Mouse (Mus musculus) forebrain, embryonic 14.5 days (tissue): ENCODE data around the gene Tcerg1l. TPM values are rescaled to one million over a fixed set of nuclear protein-coding genes. Genes with fewer than 3 reads are reported as not detected.

Experiments used
- ATAC-seq: fragments of 200-750 bp; cut with Nextera tagmentation; 2 replicates; pipeline ENCODE4 v1.8.0; 2017; ENCODE audit warnings: mild to moderate bottlenecking, moderate library complexity
- DNase-seq: peaks from one replicate; pipeline ENCODE4 v3.0.0-alpha.2; 2015; ENCODE audit warnings: low spot score
- H3K27ac ChIP-seq: fragments of 300-500 bp; sonication (generic); 2 replicates; pipeline ENCODE4 v1.5.1; 2014; ENCODE audit warnings: low read depth, mild to moderate bottlenecking, control low read depth, low read length, moderate library complexity
- H3K27me3 ChIP-seq: fragments of 300-500 bp; sonication (generic); replicated peaks from 2 replicates; pipeline ENCODE4 v1.6.1; 2014; ENCODE audit warnings: low read length, control low read depth, mixed read lengths; ENCODE audit not compliant: control insufficient read depth, insufficient read depth
- H3K36me3 ChIP-seq: fragments of 300-500 bp; sonication (generic); 2 replicates; pipeline ENCODE4 v1.6.1; 2014; ENCODE audit warnings: low read length, control low read depth; ENCODE audit not compliant: control insufficient read depth, insufficient read depth
- H3K4me1 ChIP-seq: fragments of 300-500 bp; sonication (generic); 2 replicates; pipeline ENCODE4 v1.6.1; 2014; ENCODE audit warnings: antibody characterized with exemption, low read length, control low read depth; ENCODE audit not compliant: control insufficient read depth, insufficient read depth
- H3K4me2 ChIP-seq: fragments of 300-500 bp; sonication (generic); 2 replicates; pipeline ENCODE4 v1.6.1; 2014; ENCODE audit warnings: mild to moderate bottlenecking, control low read depth, low read length
- H3K4me3 ChIP-seq: fragments of 300-500 bp; sonication (generic); 2 replicates; pipeline ENCODE4 v1.5.1; 2014; ENCODE audit warnings: low read depth, low read length, control low read depth
- H3K9ac ChIP-seq: fragments of 300-500 bp; sonication (generic); 2 replicates; pipeline ENCODE4 v1.6.1; 2014; ENCODE audit warnings: mild to moderate bottlenecking, low read length, control low read depth, moderate library complexity
- H3K9me3 ChIP-seq: fragments of 300-500 bp; sonication (generic); replicated peaks from 2 replicates; pipeline ENCODE4 v1.6.1; 2016; ENCODE audit warnings: low read length, control low read depth, mixed read lengths; ENCODE audit not compliant: control insufficient read depth
- WGBS: fragments of 180-500 bp; shearing (Covaris S2); extraction: QIAGEN DNeasy Blood & Tissue Kit; methylation state at CpG from one replicate; pipeline ENCODE4 v1.1.7; 2014; 5-methylcytosine and 5-hydroxymethylcytosine counted together
- polyA plus RNA-seq: library from polyadenylated mRNA; unstranded; fragments of >200 nt; fragmentation: Nextera tagmentation; extraction: Ambion mirVana; gene quantifications from 2 replicates; pipeline ENCODE4 v1.2.1, GENCODE M21; 2014

Gene Tcerg1l
- 5.6 and 9.6 TPM in 2 replicates for polyA plus RNA-seq

DNA sequence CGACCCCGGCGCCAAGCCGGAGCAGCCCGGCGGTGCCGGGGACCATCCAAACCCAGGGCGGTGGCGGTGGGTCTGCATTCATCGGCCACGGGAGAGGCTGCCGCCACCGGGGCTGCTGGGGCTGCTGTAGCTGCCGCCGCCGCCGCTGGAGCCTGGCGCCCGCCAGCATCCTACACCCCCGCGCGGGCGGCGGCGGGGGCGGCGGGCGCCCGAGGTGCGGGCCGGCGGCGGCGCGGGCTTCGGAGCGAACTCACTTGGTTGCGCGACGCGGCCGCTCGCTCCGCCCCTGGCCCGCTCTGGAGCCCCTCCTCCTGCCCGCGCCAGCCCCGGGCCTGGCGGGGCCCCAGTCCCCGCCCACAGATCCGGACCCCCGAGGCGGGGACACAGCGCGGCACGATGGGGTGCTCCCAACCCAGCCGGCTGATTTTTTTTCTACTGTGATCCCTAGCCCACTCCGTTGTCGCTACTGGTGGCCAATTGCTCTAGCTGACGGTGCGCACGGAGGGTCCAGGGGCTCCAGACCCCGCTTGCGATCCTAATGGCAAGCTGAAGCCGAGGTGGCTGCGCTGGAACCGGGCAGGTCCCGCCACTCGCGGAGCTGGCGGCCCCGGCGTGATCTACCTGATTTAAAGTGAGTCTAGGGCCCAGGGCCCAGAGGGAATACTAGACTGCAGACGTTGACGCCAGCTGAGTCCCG lies at the start of gene Tcerg1l:
Gene Tcerg1l, minus strand, starts transcription at position 246 of the 697 bp plus-strand sequence.
- ATAC-seq (peak; percentile 89), DNase-seq (peak; percentile 73)
- Histone ChIP-seq H3K27ac (no peak within 1 kb of the TSS), H3K4me2 (peak within 1 kb of the TSS; percentile 99), H3K27me3 (0 out of 2 replicates have a peak, but pooled peaks cover 12% of the 10 kb centered on the region), H3K4me3 (peak within 1 kb of the TSS; percentile 60), H3K36me3 (no peaks in the 10 kb centered on the region), H3K4me1 (peaks cover 7% of the 10 kb centered on the region; the same call in 1 of the 2 replicates), H3K9me3 (no peaks in the 10 kb centered on the region), H3K9ac (peak within 1 kb of the TSS; percentile 65)
- under 1% methylated on average over 58 of the region's 76 CpGs for WGBS

GRCm38 (mm10) chr7:138442096-138442495 lies 44.6 kb upstream of the Tcerg1l start:
- Histone ChIP-seq H3K36me3 (no peaks in the 10 kb centered on the region), H3K4me2 (no peak overlapping the region), H3K9me3 (no peaks in the 10 kb centered on the region), H3K27me3 (no peaks in the 10 kb centered on the region), H3K9ac (no peak overlapping the region), H3K27ac (no peak overlapping the region), H3K4me3 (no peak overlapping the region), H3K4me1 (no peaks in the 10 kb centered on the region)
- 77% methylated on average over 4 of the region's 4 CpGs for WGBS
- DNase-seq (no peak), ATAC-seq (no peak)

DNA sequence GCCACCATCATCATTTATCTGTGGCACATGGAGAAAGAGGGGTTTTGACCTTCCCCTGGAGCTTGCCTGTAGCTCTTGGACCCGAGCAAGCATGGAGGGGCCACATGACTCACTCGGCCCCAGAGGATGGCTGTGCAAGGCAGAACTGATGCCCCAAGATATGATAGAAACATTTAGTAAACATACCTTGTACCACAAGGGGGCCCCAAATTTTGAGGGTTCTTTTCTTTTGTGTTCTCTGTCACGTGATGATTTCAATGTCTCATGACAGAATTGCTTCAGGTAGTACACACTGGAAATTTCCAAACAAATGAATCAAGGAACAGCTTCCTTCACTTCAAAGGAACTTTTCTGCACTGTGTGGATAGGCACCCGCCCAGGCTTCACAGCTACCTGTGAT lies 35.0 kb upstream of the Tcerg1l start:
- DNase-seq: no peak

GRCm38 (mm10) chr7:138431456-138431855 lies 33.9 kb upstream of the Tcerg1l start:
- Histone ChIP-seq H3K9ac (no peak overlapping the region), H3K4me3 (no peak overlapping the region), H3K27me3 (no peaks in the 10 kb centered on the region), H3K27ac (no peak overlapping the region), H3K4me2 (no peak overlapping the region), H3K36me3 (no peaks in the 10 kb centered on the region), H3K4me1 (0 out of 2 replicates have a peak, but pooled peaks cover 3% of the 10 kb centered on the region), H3K9me3 (no peaks in the 10 kb centered on the region)
- no peak for ATAC-seq
- DNase-seq: peak; percentile 20

More for the DNA sequence above, 35.0 kb upstream of the Tcerg1l start:
- Histone ChIP-seq H3K27ac (no peak overlapping the region), H3K36me3 (no peaks in the 10 kb centered on the region), H3K4me3 (no peak overlapping the region), H3K9ac (no peak overlapping the region), H3K4me1 (0 out of 2 replicates have a peak, but pooled peaks cover 3% of the 10 kb centered on the region), H3K27me3 (no peaks in the 10 kb centered on the region), H3K4me2 (no peak overlapping the region), H3K9me3 (no peaks in the 10 kb centered on the region)
- no peak for ATAC-seq
- WGBS: 72% methylated on average over 4 of the region's 4 CpGs

GRCm38 (mm10) chr7:138429916-138430315 lies 32.4 kb upstream of the Tcerg1l start:
- ATAC-seq: no peak

DNA sequence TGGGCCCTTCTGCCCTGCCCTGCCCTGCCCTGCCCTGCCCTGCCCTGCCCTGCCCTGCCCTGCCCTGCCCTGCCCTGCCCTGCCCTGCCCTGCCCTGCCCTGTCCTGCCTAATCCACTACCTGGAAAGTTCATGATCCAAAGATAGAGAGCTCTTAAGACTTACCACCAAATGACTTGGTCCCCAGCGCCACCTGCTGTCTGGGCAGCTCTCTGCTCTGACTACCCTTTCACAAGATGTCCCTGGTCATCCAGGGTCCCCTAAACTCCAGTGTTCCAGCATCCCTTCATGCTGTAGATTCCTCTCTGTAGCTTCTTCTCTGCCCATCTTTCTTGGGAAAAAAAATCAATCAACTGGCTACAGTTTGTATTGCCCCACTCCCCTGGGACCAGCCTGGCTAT lies 31.3 kb upstream of the Tcerg1l start:
- DNase-seq (peak; percentile 27), ATAC-seq (no peak)
- WGBS: 40% methylated on average over 1 of the region's 1 CpGs
- no peak overlapping the region for H3K9ac ChIP-seq
- no peaks in the 10 kb centered on the region for H3K36me3 ChIP-seq
- H3K4me1 ChIP-seq: 0 out of 2 replicates have a peak, but pooled peaks cover 3% of the 10 kb centered on the region
- H3K27ac ChIP-seq: no peak overlapping the region
- no peaks in the 10 kb centered on the region for H3K27me3 ChIP-seq
- no peaks in the 10 kb centered on the region for H3K9me3 ChIP-seq
- no peak overlapping the region for H3K4me2 ChIP-seq
- H3K4me3 ChIP-seq: no peak overlapping the region

More at GRCm38 (mm10) chr7:138429916-138430315, 32.4 kb upstream of the Tcerg1l start:
- Histone ChIP-seq H3K36me3 (no peaks in the 10 kb centered on the region), H3K27me3 (no peaks in the 10 kb centered on the region), H3K4me1 (0 out of 2 replicates have a peak, but pooled peaks cover 3% of the 10 kb centered on the region), H3K4me2 (no peak overlapping the region), H3K9me3 (no peaks in the 10 kb centered on the region), H3K9ac (no peak overlapping the region), H3K27ac (no peak overlapping the region), H3K4me3 (no peak overlapping the region)
- 64% methylated on average over 7 of the region's 7 CpGs for WGBS
- DNase-seq: no peak

GRCm38 (mm10) chr7:138427441-138427840 lies 29.9 kb upstream of the Tcerg1l start:
- no peak overlapping the region for H3K4me2 ChIP-seq
- 0 out of 2 replicates have a peak, but pooled peaks cover 3% of the 10 kb centered on the region for H3K4me1 ChIP-seq
- H3K9ac ChIP-seq: no peak overlapping the region
- H3K36me3 ChIP-seq: no peaks in the 10 kb centered on the region
- H3K27me3 ChIP-seq: no peaks in the 10 kb centered on the region
- 72% methylated on average over 3 of the region's 3 CpGs for WGBS
- no peak for ATAC-seq
- H3K9me3 ChIP-seq: no peaks in the 10 kb centered on the region
- H3K27ac ChIP-seq: no peak overlapping the region
- H3K4me3 ChIP-seq: no peak overlapping the region
- DNase-seq: no peak

- H3K36me3 ChIP-seq: no peaks in the 10 kb centered on the region
Measured at GRCm38 (mm10) chr7:138413496-138413895, 16.0 kb upstream of the Tcerg1l start.

DNA sequence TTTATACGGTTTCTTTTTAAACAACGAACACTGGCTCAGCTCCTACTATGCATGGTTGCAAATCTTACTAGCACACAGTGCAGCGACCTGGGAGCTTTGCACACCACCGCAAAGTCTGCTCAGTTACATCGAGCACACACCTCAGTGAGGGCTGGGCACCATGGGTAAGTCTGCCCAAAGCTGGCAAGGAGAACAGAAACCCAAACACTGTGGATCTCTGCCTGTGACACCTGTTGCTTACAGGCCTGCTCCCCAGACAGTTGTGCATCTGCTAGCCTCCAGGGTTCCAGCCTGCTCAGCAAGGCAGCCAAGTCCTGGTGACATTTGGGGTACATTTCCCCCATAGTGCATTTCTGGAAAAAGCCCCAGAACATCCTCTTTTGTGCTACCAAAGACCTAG lies 4.1 kb upstream of the Tcerg1l start:
- Histone ChIP-seq H3K4me1 (peaks cover 5% of the 10 kb centered on the region; the same call in 1 of the 2 replicates), H3K27me3 (0 out of 2 replicates have a peak, but pooled peaks cover 5% of the 10 kb centered on the region), H3K4me3 (no peak overlapping the region), H3K9me3 (no peaks in the 10 kb centered on the region), H3K36me3 (no peaks in the 10 kb centered on the region), H3K9ac (no peak overlapping the region), H3K27ac (no peak overlapping the region), H3K4me2 (no peak overlapping the region)
- no peak for ATAC-seq
- no peak for DNase-seq
- WGBS: 93% methylated on average over 5 of the region's 5 CpGs

More at GRCm38 (mm10) chr7:138413496-138413895, 16.0 kb upstream of the Tcerg1l start:
- ATAC-seq (no peak), DNase-seq (no peak)
- no peaks in the 10 kb centered on the region for H3K27me3 ChIP-seq
- 60% methylated on average over 5 of the region's 5 CpGs for WGBS
- H3K9ac ChIP-seq: no peak overlapping the region
- no peak overlapping the region for H3K4me2 ChIP-seq
- H3K4me3 ChIP-seq: no peak overlapping the region
- H3K4me1 ChIP-seq: no peaks in the 10 kb centered on the region
- H3K27ac ChIP-seq: no peak overlapping the region
- H3K9me3 ChIP-seq: no peaks in the 10 kb centered on the region
